Mouse (Mus musculus) megakaryocyte-erythroid progenitor cell, adult 5-6 weeks (primary cell): ENCODE results near the gene Cox6a1. TPM values are rescaled to one million over a fixed set of nuclear protein-coding genes. Genes with fewer than 3 reads are reported as not detected.
"Not testable (repeated sequence)": the region's sequence is repeated elsewhere in the genome, so short reads cannot be mapped to it uniquely, and the experiment has no call there.

Experiments used
- ATAC-seq: replicated peaks from 2 replicates; pipeline ENCODE4 v1.8.0; 2016; ENCODE audit warnings: mild to moderate bottlenecking, inconsistent platforms; ENCODE audit not compliant: severe bottlenecking, poor library complexity, low FRiP score, low TSS enrichment
- total RNA-seq, 2 experiments: library from RNA; stranded (forward) in 1 of 2; stranded (reverse) in 1 of 2; fragments of 200-1000, 215-1000 nt in 1 of 2; fragments of >200 nt in 1 of 2; fragmentation: Nextera tagmentation in 1 of 2; gene quantifications; 2 replicates each; pipeline ENCODE4 v1.2.3; 2014 to 2017

The Cox6a1 gene
- total RNA-seq, 2 experiments from 2014 or later = 115 to 848 TPM

- peak; percentile 89 for ATAC-seq
Observed at GRCm38 (mm10) chr5:115312816-115313667, 35.7 kb downstream of the Cox6a1 start.

- ATAC-seq = peak; percentile 36
Observed at GRCm38 (mm10) chr5:115312354-115312753, 36.4 kb downstream of the Cox6a1 start.

GRCm38 (mm10) chr5:115302190-115302589 lies 46.6 kb downstream of the Cox6a1 start:
- ATAC-seq = not testable (repeated sequence)

GRCm38 (mm10) chr5:115301615-115302014 lies 47.2 kb downstream of the Cox6a1 start:
- ATAC-seq = no peak; the same call in 1 of the 2 replicates

GRCm38 (mm10) chr5:115300792-115301614 lies 47.8 kb downstream of the Cox6a1 start, which contains the start of gene Dynll1:
Gene Dynll1 (minus strand): TSS chr5:115300999.
- ATAC-seq = peak; percentile 93

GRCm38 (mm10) chr5:115300035-115300744 lies 48.6 kb downstream of the Cox6a1 start:
- no peak for ATAC-seq

GRCm38 (mm10) chr5:115296347-115296746 lies 52.4 kb downstream of the Cox6a1 start:
- no peak for ATAC-seq

Other genes with a start within 250 kb of the Cox6a1 start
- gene Acads, start 229.6 kb downstream of the Cox6a1 start, total RNA-seq (2014; fragmentation: Nextera tagmentation) = 39.6 and 50.3 TPM in 2 replicates
- gene Acads, start 229.6 kb downstream of the Cox6a1 start, total RNA-seq (2017) = 19.2 and 24.8 TPM in 2 replicates
- 13.8 and 15.5 TPM in 2 replicates for gene Unc119b, start 214.0 kb downstream of the Cox6a1 start, total RNA-seq (2014; fragmentation: Nextera tagmentation)
- 7.1 and 12.7 TPM in 2 replicates for gene Unc119b, start 214.0 kb downstream of the Cox6a1 start, total RNA-seq (2017)
- gene Mlec, start 190.8 kb downstream of the Cox6a1 start, total RNA-seq (2014; fragmentation: Nextera tagmentation) = 86.1 and 86.4 TPM in 2 replicates
- gene Mlec, start 190.8 kb downstream of the Cox6a1 start, total RNA-seq (2017) = 101 and 113 TPM in 2 replicates
- gene Cabp1, start 154.6 kb downstream of the Cox6a1 start, total RNA-seq (2014; fragmentation: Nextera tagmentation) = not detected in 2 replicates
- gene Cabp1, start 154.6 kb downstream of the Cox6a1 start, total RNA-seq (2017) = not detected in 2 replicates
- gene Pop5, start 113.1 kb downstream of the Cox6a1 start, total RNA-seq (2014; fragmentation: Nextera tagmentation) = 130 and 136 TPM in 2 replicates
- 69.1 and 154 TPM in 2 replicates for gene Pop5, start 113.1 kb downstream of the Cox6a1 start, total RNA-seq (2017)
- 47.4 and 71.5 TPM in 2 replicates for gene Rnf10, start 76.1 kb downstream of the Cox6a1 start, total RNA-seq (2014; fragmentation: Nextera tagmentation)
- gene Rnf10, start 76.1 kb downstream of the Cox6a1 start, total RNA-seq (2017) = 35.9 and 36.9 TPM in 2 replicates
- 23.0 and 35.5 TPM in 2 replicates for gene Coq5, start 69.3 kb downstream of the Cox6a1 start, total RNA-seq (2014; fragmentation: Nextera tagmentation)
- 71.1 and 78.6 TPM in 2 replicates for gene Coq5, start 69.3 kb downstream of the Cox6a1 start, total RNA-seq (2017)
- gene Dynll1, start 48.0 kb downstream of the Cox6a1 start, total RNA-seq (2014; fragmentation: Nextera tagmentation) = 550 and 746 TPM in 2 replicates
- 379 and 555 TPM in 2 replicates for gene Dynll1, start 48.0 kb downstream of the Cox6a1 start, total RNA-seq (2017)
- gene Srsf9, start 21.8 kb downstream of the Cox6a1 start, total RNA-seq (2014; fragmentation: Nextera tagmentation) = 74.7 and 96.0 TPM in 2 replicates
- 61.6 and 108 TPM in 2 replicates for gene Srsf9, start 21.8 kb downstream of the Cox6a1 start, total RNA-seq (2017)
- gene Gatc, start 7.8 kb downstream of the Cox6a1 start, total RNA-seq (2014; fragmentation: Nextera tagmentation) = 31.0 and 41.1 TPM in 2 replicates
- 13.6 and 18.6 TPM in 2 replicates for gene Gatc, start 7.8 kb downstream of the Cox6a1 start, total RNA-seq (2017)
- 36.8 and 45.8 TPM in 2 replicates for gene Triap1, start 7.8 kb downstream of the Cox6a1 start, total RNA-seq (2014; fragmentation: Nextera tagmentation)
- gene Triap1, start 7.8 kb downstream of the Cox6a1 start, total RNA-seq (2017) = 16.8 and 19.8 TPM in 2 replicates
- gene Msi1, start 80.6 kb upstream of the Cox6a1 start, total RNA-seq (2014; fragmentation: Nextera tagmentation) = not detected in 2 replicates
- gene Msi1, start 80.6 kb upstream of the Cox6a1 start, total RNA-seq (2017) = not detected in 2 replicates
- gene Pla2g1b, start 117.3 kb upstream of the Cox6a1 start, total RNA-seq (2014; fragmentation: Nextera tagmentation) = not detected in 2 replicates
- not detected in 2 replicates for gene Pla2g1b, start 117.3 kb upstream of the Cox6a1 start, total RNA-seq (2017)
- 10.7 and 20.4 TPM in 2 replicates for gene Sirt4, start 135.7 kb upstream of the Cox6a1 start, total RNA-seq (2014; fragmentation: Nextera tagmentation)
- gene Sirt4, start 135.7 kb upstream of the Cox6a1 start, total RNA-seq (2017) = 3.4 and 7.2 TPM in 2 replicates
- 31.8 and 34.0 TPM in 2 replicates for gene Pxn, start 157.7 kb upstream of the Cox6a1 start, total RNA-seq (2014; fragmentation: Nextera tagmentation)
- 36.1 and 47.5 TPM in 2 replicates for gene Pxn, start 157.7 kb upstream of the Cox6a1 start, total RNA-seq (2017)
- gene Rplp0, start 210.5 kb upstream of the Cox6a1 start, total RNA-seq (2014; fragmentation: Nextera tagmentation) = 2,668 and 3,132 TPM in 2 replicates
- gene Rplp0, start 210.5 kb upstream of the Cox6a1 start, total RNA-seq (2017) = 1,591 and 2,082 TPM in 2 replicates
- 66.1 and 67.0 TPM in 2 replicates for gene Gcn1l1, start 216.3 kb upstream of the Cox6a1 start, total RNA-seq (2014; fragmentation: Nextera tagmentation)
- 31.2 and 54.2 TPM in 2 replicates for gene Gcn1l1, start 216.3 kb upstream of the Cox6a1 start, total RNA-seq (2017)